Mouse (Mus musculus) bone marrow, adult 2 months (tissue): ENCODE measurements at regions not wholly inside any gene's neighbourhood (a gene's known extent, or its start where the extent isn't known, plus 50 kb on each side); places are given as distances from the start of the nearest gene placed in this dataset.

Experiments used
- CTCF ChIP-seq: fragments of 200-500 bp; IDR thresholded peaks from 2 replicates; pipeline ENCODE4 v1.5.1; 2011; ENCODE audit warnings: low read length, control low read depth; ENCODE audit not compliant: control insufficient read depth, insufficient read depth
- POLR2A ChIP-seq: fragments of 200-500 bp; IDR thresholded peaks from 2 replicates; pipeline ENCODE4 v1.6.1; 2011; ENCODE audit warnings: low read depth, mild to moderate bottlenecking, control low read depth, low read length, borderline replicate concordance; ENCODE audit not compliant: control insufficient read depth

DNA sequence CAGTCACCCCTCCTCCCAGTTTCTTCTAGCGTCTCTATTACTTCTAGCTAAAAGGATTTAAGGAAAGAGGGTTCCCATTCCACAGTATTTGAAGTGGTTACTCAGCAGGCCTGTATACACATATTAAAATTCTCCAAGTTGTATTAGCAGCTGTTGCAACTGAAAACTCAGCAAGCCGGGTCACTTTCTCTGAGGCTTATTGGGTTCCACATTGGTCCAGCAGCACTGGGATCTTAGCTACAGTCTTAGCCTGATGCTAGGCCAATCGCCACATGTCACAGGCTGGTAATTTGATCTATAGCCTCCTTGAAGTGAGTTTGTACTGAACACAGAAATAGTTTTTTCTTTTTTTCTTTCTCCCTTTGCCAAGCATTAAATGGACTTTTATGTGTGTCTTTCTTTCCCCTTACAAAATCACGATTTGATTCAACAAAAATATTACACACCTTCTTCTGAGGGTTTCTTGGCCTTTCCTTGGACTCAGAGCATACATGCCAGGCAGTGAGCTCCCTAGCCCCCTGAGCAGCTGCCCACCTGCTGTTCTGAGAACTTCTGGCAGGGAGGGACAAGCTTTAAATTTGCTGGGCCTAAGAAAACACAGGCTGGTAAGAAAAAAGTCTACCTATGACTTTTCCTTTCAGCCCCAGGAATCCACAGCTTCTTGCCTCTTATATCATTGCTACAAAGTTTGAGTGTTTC is 297.3 kb downstream of the Kcnrg start:
- TF ChIP-seq POLR2A (no peak), CTCF (no peak)
